Comparison of ENCODE assay signal across 13 mouse cellular contexts in the genomic region with DNA sequence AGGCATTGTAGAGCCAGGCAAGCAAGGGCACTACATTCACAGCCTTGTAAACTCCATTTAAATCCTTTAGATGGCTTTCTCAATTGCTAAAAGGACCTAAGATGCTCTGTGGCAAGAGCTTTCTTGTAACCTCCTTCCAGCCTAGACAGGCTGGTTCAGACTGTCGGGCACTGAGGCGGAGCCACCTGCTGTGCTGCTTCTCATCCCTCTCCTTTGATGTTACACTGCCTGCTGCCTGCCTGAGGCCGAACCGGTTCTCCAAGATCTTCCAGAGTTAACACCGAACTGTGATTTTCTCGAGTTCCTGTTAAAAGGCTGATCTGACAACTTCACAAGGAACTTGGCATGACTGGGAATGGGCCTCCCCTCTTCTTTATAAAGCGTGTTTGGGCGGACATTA. TPM values are rescaled to one million over a fixed set of nuclear protein-coding genes. Genes with fewer than 3 reads are reported as not detected.
DNase-seq lines count a peak whose midpoint lies in the region; ATAC-seq and TF ChIP-seq lines count a peak whose summit lies in the region.
"Had no signal": no experiment of that assay in that cellular context is flagged by ENCODE, and none has a peak within 500 bp of the region (broad histone marks: within the 10 kb centered on the region; RNA-seq: fewer than 3 reads in every experiment).

No protein-coding gene starts in this region.

- no peaks in the 10 kb centered on the region; the same call in 1 of the 2 replicates for H3K27me3 ChIP-seq in hindbrain, embryonic 10.5 days (ENCODE audit: insufficient read depth, poor library complexity, severe bottlenecking)
- no peaks in the 10 kb centered on the region for H3K27me3 ChIP-seq in hindbrain, postnatal 0 days (ENCODE audit: insufficient read depth, low read length)
- no peaks in the 10 kb centered on the region for H3K27me3 ChIP-seq in embryonic facial prominence, embryonic 14.5 days (replicated peaks; ENCODE audit: control insufficient read depth, insufficient read depth, low read length)
- no peaks in the 10 kb centered on the region for H3K27me3 ChIP-seq in midbrain, embryonic 13.5 days

- peaks cover 14% of the 10 kb centered on the region for H3K4me1 ChIP-seq in hindbrain, embryonic 10.5 days (replicated peaks)
- H3K4me1 ChIP-seq in hindbrain, postnatal 0 days (ENCODE audit: insufficient read depth, low read length): no peaks in the 10 kb centered on the region
- H3K4me1 ChIP-seq in embryonic facial prominence, embryonic 14.5 days (ENCODE audit: control insufficient read depth, insufficient read depth, low read length): no peaks in the 10 kb centered on the region
- no peaks in the 10 kb centered on the region; the same call in 1 of the 2 replicates for H3K4me1 ChIP-seq in midbrain, embryonic 13.5 days (replicated peaks)

- no peaks in the 10 kb centered on the region for H3K9me3 ChIP-seq in hindbrain, embryonic 10.5 days
- H3K9me3 ChIP-seq in hindbrain, postnatal 0 days (ENCODE audit: low read length): no peaks in the 10 kb centered on the region
- H3K9me3 ChIP-seq in embryonic facial prominence, embryonic 14.5 days (ENCODE audit: control insufficient read depth, low read length): no peaks in the 10 kb centered on the region
- H3K9me3 ChIP-seq in midbrain, embryonic 13.5 days: no peaks in the 10 kb centered on the region

- no peak for ATAC-seq in hindbrain, postnatal 0 days
- peak; percentile 93 for ATAC-seq in embryonic facial prominence, embryonic 14.5 days (ENCODE audit: low read depth)
- ATAC-seq in midbrain, embryonic 13.5 days: 0 out of 2 replicates have a peak, but pooled peaks have one; percentile 53

- H3K4me2 ChIP-seq in hindbrain, postnatal 0 days (ENCODE audit: low read depth, low read length): no peak overlapping the region
- 0 out of 2 replicates have a peak overlapping the region, but pooled peaks have one; percentile 15 for H3K4me2 ChIP-seq in embryonic facial prominence, embryonic 14.5 days (ENCODE audit: low read depth, low read length)
- no peak overlapping the region for H3K4me2 ChIP-seq in midbrain, embryonic 13.5 days (replicated peaks)

- H3K9ac ChIP-seq in hindbrain, postnatal 0 days (replicated peaks; ENCODE audit: low read length): no peak overlapping the region
- no peak overlapping the region for H3K9ac ChIP-seq in embryonic facial prominence, embryonic 14.5 days (ENCODE audit: low read depth, low read length)
- H3K9ac ChIP-seq in midbrain, embryonic 13.5 days (replicated peaks): no peak overlapping the region

- intact Hi-C loops in left cerebral cortex, adult 2 months (cut with DNase I): loop anchor here (10.0 kb wide), 1 partner anchor 741 kb away; no protein-coding TSS in a partner anchor

- WGBS in hindbrain, embryonic 10.5 days: 9% methylated on average over 8 of the region's 8 CpGs
- 18% methylated on average over 8 of the region's 8 CpGs for WGBS in hindbrain, postnatal 0 days
- 18% methylated on average over 8 of the region's 8 CpGs for WGBS in embryonic facial prominence, embryonic 14.5 days
- 10% methylated on average over 8 of the region's 8 CpGs for WGBS in midbrain, embryonic 13.5 days

- TF ChIP-seq CTCF in hindbrain, postnatal 0 days (IDR thresholded peaks at IDR 0.05; ENCODE audit: low read depth): no peak
- TF ChIP-seq CTCF in left cerebral cortex, adult 2 months (IDR thresholded peaks at IDR 0.05): no peak

- H3K27ac ChIP-seq in hindbrain, embryonic 10.5 days: peak overlapping the region; percentile 30; the same call in 1 of the 2 replicates
- no peak overlapping the region for H3K27ac ChIP-seq in hindbrain, postnatal 0 days
- H3K27ac ChIP-seq in embryonic facial prominence, embryonic 14.5 days (replicated peaks; ENCODE audit: low read depth, low read length): peak overlapping the region; percentile 74
- no peak overlapping the region for H3K27ac ChIP-seq in midbrain, embryonic 13.5 days
- H3K27ac ChIP-seq in left cerebral cortex, adult 2 months: no peak overlapping the region
- H3K27ac ChIP-seq: gastrocnemius, adult 2 months had no signal

- DNase-seq in hindbrain, embryonic 10.5 days (ENCODE audit: low spot score): peak; percentile 10
- no peak for DNase-seq in hindbrain, postnatal 0 days (ENCODE audit: low spot score)
- DNase-seq in CD4-positive helper T cell, adult 2 months (ENCODE audit: low read depth, low spot score): peak; percentile 48
- DNase-seq in embryonic facial prominence, embryonic 14.5 days (ENCODE audit: low spot score): peak; percentile 88
- no peak for DNase-seq in right cerebral cortex, adult 18-20 months
- DNase-seq in left cerebral cortex, adult 2 months (ENCODE audit: extremely low spot score in 1 of 2, low spot score in 2 of 2): no peak
- DNase-seq in adrenal gland, postnatal 4 days (ENCODE audit: low spot score in 2 of 2): no peak
- DNase-seq: gastrocnemius, adult 2 months; lung, postnatal 36 days had no signal

- H3K4me3 ChIP-seq in hindbrain, embryonic 10.5 days: no peak overlapping the region
- no peak overlapping the region for H3K4me3 ChIP-seq in hindbrain, postnatal 0 days (ENCODE audit: low read length)
- no peak overlapping the region for H3K4me3 ChIP-seq in embryonic facial prominence, embryonic 14.5 days (ENCODE audit: low read depth, low read length)
- H3K4me3 ChIP-seq in midbrain, embryonic 13.5 days (replicated peaks): no peak overlapping the region
- no peak overlapping the region for H3K4me3 ChIP-seq in left cerebral cortex, adult 2 months
- H3K4me3 ChIP-seq: gastrocnemius, adult 2 months had no signal

- no peaks in the 10 kb centered on the region for H3K36me3 ChIP-seq in hindbrain, embryonic 10.5 days
- H3K36me3 ChIP-seq in hindbrain, postnatal 0 days (ENCODE audit: insufficient read depth, low read length): no peaks in the 10 kb centered on the region
- no peaks in the 10 kb centered on the region for H3K36me3 ChIP-seq in embryonic facial prominence, embryonic 14.5 days (ENCODE audit: control insufficient read depth, insufficient read depth, low read length)
- H3K36me3 ChIP-seq in midbrain, embryonic 13.5 days: no peaks in the 10 kb centered on the region

RNA-seq across cellular contexts. Expression of gene Ceacam2, which starts 36.2 kb away (rescaled TPM):
- polyA plus RNA-seq in hindbrain, embryonic 10.5 days (2016; fragmentation: Nextera tagmentation; extraction: Ambion mirVana): not detected in 2 replicates
- total RNA-seq in hindbrain, postnatal 0 days (2014; rRNA removed): not detected in 2 replicates
- not detected in 2 replicates for polyA plus RNA-seq in hindbrain, postnatal 0 days (2015; fragmentation: Nextera tagmentation; extraction: Ambion mirVana)
- polyA plus RNA-seq in embryonic facial prominence, embryonic 14.5 days (2014; fragmentation: Nextera tagmentation; extraction: Ambion mirVana): 0.19 TPM in 1 of 2 replicates, not detected in the other
- not detected in 2 replicates for polyA plus RNA-seq in midbrain, embryonic 13.5 days (2015; fragmentation: Nextera tagmentation; extraction: Ambion mirVana)
- total RNA-seq in left cerebral cortex, adult 2 months (2021): under 1 TPM; 0.35 to 0.68 TPM
- 1 to 10 TPM; 1.7 to 1.9 TPM for total RNA-seq in adrenal gland, postnatal 4 days (2021)
- total RNA-seq: hematopoietic stem cell, adult 5-6 weeks had no signal

RNA-seq across cellular contexts. Expression of gene Erich4, which starts 39.8 kb away (rescaled TPM):
- not detected in 2 replicates for polyA plus RNA-seq in hindbrain, embryonic 10.5 days (2016; fragmentation: Nextera tagmentation; extraction: Ambion mirVana)
- not detected in 2 replicates for total RNA-seq in hindbrain, postnatal 0 days (2014; rRNA removed)
- polyA plus RNA-seq in hindbrain, postnatal 0 days (2015; fragmentation: Nextera tagmentation; extraction: Ambion mirVana): not detected in 2 replicates
- polyA plus RNA-seq in embryonic facial prominence, embryonic 14.5 days (2014; fragmentation: Nextera tagmentation; extraction: Ambion mirVana): not detected in 2 replicates
- not detected in 2 replicates for polyA plus RNA-seq in midbrain, embryonic 13.5 days (2015; fragmentation: Nextera tagmentation; extraction: Ambion mirVana)
- total RNA-seq in left cerebral cortex, adult 2 months (2021): not detected
- 1 to 10 TPM in 1 of 2 experiments, not detected in 1; 2.5 TPM for total RNA-seq in adrenal gland, postnatal 4 days (2021)
- total RNA-seq: gastrocnemius, adult 2 months; hematopoietic stem cell, adult 5-6 weeks had no signal
- polyA plus RNA-seq: cortical plate, adult 2 months; neural tube, embryonic 14.5 days had no signal

RNA-seq across cellular contexts. Expression of gene Dmac2, which starts 43.3 kb away (rescaled TPM):
- polyA plus RNA-seq in hindbrain, embryonic 10.5 days (2016; fragmentation: Nextera tagmentation; extraction: Ambion mirVana): 26.3 and 29.6 TPM in 2 replicates
- 50.5 and 54.8 TPM in 2 replicates for total RNA-seq in hindbrain, postnatal 0 days (2014; rRNA removed)
- 46.7 and 48.7 TPM in 2 replicates for polyA plus RNA-seq in hindbrain, postnatal 0 days (2015; fragmentation: Nextera tagmentation; extraction: Ambion mirVana)
- polyA plus RNA-seq in embryonic facial prominence, embryonic 14.5 days (2014; fragmentation: Nextera tagmentation; extraction: Ambion mirVana): 27.9 and 30.3 TPM in 2 replicates
- polyA plus RNA-seq in midbrain, embryonic 13.5 days (2015; fragmentation: Nextera tagmentation; extraction: Ambion mirVana): 31.5 and 34.2 TPM in 2 replicates
- total RNA-seq in left cerebral cortex, adult 2 months (2021): 10 to 100 TPM; 51.0 to 55.7 TPM
- total RNA-seq in adrenal gland, postnatal 4 days (2021): 10 to 100 TPM; 34.3 to 34.5 TPM

RNA-seq across cellular contexts. Expression of gene B3gnt8, which starts 50.6 kb away (rescaled TPM):
- 0.87 and 1.8 TPM in 2 replicates for polyA plus RNA-seq in hindbrain, embryonic 10.5 days (2016; fragmentation: Nextera tagmentation; extraction: Ambion mirVana)
- total RNA-seq in hindbrain, postnatal 0 days (2014; rRNA removed): 0.14 and 1.2 TPM in 2 replicates
- 1.1 and 1.3 TPM in 2 replicates for polyA plus RNA-seq in hindbrain, postnatal 0 days (2015; fragmentation: Nextera tagmentation; extraction: Ambion mirVana)
- 5.6 and 5.8 TPM in 2 replicates for polyA plus RNA-seq in embryonic facial prominence, embryonic 14.5 days (2014; fragmentation: Nextera tagmentation; extraction: Ambion mirVana)
- 0.55 and 0.57 TPM in 2 replicates for polyA plus RNA-seq in midbrain, embryonic 13.5 days (2015; fragmentation: Nextera tagmentation; extraction: Ambion mirVana)
- under 1 TPM; 0.65 to 0.68 TPM for total RNA-seq in left cerebral cortex, adult 2 months (2021)
- 1 to 10 TPM; 4.4 to 7.6 TPM for total RNA-seq in adrenal gland, postnatal 4 days (2021)

Comparison
In these comparisons a context has a peak if more than half of its experiments do, and no peak if none do; other contexts are left out.
1. DNase-seq: peak in hindbrain, embryonic 10.5 days (single experiment), CD4-positive helper T cell, adult 2 months (single experiment) and embryonic facial prominence, embryonic 14.5 days (single experiment); none in hindbrain, postnatal 0 days (single experiment), right cerebral cortex, adult 18-20 months (single experiment), left cerebral cortex, adult 2 months (0 of 2) and adrenal gland, postnatal 4 days (0 of 2).
2. H3K27ac ChIP-seq: peak in hindbrain, embryonic 10.5 days (single experiment) and embryonic facial prominence, embryonic 14.5 days (single experiment); none in hindbrain, postnatal 0 days (single experiment), midbrain, embryonic 13.5 days (single experiment) and left cerebral cortex, adult 2 months (single experiment).